Mouse (Mus musculus) embryo, embryonic 9.5 days (tissue): ENCODE results near the gene Plekhf1.

ENCODE experiments used
- DNase-seq: peaks from one replicate; pipeline ENCODE4 v3.0.0-alpha.2; 2017; ENCODE audit errors: extremely low spot score

Plekhf1 gene

DNA sequence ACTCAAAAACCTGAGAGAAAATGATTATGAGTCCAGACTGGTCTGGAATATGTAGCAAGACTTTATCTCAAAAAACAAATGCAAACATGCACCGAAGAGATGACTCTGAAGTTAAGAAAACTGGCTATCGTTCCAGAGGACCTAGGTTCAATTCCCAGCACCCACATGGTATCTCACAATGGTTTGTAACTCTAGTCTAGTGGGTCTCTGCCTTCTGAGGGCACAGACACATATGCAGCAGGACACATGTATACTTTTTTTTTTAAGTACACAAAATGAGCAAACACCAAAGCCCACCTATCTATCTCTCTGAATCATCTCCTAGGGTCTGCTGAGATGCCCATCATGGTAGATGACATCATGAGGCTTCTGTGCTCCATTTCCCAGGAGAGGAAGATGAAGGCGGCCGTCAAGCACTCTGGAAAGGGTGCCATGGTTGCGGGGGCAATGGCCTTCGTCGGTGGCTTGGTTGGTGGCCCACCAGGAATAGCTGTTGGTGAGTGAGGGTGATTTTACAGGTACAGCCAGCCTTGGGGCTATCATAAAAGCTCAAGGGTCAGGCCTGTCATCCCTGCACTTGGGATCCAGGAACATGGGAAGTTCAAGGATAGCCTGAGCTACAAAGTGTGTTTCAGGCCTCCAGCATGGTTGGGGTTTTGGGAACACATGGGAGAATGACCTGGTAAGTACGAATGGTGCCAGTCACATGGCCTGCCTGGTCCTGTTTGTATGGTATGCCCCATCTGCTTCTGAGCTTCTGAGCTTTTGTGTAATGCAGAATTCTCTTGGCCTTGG lies 39.3 kb downstream of the Plekhf1 start:
- no peak for DNase-seq

DNA sequence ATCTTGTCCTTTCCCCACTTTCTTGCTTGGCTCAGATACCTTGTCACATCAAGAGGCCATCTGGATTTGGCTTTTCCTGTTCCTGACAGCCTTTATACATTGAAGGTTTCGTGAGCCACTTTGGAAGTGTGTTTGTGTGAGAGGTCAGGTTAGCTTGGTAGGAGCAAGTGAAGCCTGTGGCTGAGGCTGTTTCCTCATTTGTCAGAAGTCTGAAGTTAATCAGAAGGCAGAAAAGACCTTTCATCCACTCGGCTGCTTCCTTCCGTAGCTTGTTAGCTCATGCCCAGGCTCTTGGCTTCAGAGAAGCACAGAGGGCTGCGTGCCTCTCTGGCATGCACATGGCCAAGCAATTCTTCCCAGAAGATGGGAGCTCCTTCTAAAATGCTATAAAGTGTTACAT lies 40.0 kb downstream of the Plekhf1 start:
- DNase-seq: no peak

DNA sequence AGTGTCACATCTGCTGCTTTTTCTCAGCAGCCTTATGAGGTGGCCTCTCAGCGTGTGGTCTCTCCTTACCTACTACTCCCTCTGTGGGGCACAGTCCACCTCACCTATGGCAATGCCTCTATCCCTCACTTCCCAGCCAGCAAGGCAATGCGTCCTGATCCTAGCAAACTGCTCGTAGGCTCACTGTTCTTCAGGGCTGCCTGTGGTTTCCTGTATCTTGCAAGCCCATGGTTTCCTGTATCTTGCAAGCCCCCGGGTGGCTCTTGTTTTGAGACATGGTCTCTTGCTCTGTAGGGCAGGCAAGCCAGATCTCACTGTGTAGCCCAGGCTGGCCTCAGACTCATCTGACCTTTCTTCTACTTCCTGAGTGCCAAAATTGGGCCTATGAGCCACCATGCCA lies 41.0 kb downstream of the Plekhf1 start:
- no peak for DNase-seq

DNA sequence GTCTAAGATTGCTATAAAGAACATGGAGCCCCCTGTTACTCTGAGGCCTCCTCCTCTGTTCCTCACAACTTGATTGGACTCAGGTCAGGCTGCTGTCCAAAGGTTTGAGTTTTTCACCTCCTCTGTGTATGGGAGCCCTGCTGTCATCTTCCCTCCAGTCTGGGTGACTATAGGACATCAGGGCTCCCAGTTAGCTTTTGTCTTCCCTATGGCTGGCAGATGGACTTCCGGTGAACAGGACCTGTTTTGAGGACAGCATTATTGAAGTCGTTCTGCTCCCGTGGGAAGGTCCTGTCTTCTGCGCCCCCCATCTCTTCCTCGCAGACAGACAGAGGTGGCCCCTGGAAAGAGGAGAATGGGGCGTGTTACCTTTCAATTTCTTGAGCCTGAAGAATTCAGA lies 43.0 kb downstream of the Plekhf1 start:
- no peak for DNase-seq

DNA sequence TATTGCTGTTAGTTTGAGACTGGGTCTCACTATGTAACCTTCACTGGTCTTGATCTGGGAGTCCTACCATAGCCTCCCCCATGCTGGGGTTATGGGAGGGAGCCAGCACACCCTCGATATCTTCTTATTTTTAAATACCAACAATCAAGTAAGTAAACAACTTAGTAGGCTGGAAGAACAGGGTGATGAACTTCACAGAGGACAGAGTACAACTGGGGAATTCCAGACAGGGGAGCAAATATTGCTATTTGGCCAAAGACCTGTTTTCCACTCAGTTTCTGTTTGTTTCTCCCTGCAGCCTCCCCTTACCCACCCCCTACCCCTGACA lies 43.4 kb downstream of the Plekhf1 start:
- no peak for DNase-seq

DNA sequence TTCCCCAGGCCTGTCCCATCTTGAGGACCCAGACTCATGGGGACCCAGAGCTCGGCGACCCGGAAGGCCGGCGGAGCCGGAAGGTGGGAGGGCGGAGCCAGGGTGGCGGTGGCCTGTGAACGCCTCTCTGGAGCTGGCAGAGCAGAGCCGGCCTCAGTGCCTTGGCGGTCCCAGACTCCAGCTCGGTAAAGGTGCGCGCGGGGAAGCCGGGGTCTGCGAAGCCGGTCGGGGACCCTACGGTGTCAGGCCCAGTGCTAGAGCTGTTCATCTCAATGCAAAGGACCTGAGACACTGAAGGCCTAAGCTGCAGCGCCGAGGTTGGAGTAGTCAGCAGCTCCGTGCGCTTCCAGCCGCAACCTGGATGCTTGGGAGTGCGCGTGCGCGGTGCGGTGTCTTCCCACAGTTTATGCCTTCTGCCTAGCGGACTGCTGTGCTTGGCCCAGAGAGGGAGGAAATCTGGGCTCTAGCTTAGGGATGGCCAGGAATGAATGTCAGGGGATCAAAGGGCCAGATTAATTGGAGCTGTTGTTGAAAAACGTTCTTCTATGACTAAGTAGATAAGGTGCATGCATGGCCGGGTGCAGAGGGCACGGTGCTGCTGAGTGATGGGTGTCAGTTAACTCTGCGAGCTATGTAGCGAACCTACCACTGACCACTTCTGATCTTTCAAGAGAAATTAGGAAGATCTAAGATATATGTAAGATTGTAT lies 44.0 kb downstream of the Plekhf1 start:
- peak; percentile 90 for DNase-seq

DNA sequence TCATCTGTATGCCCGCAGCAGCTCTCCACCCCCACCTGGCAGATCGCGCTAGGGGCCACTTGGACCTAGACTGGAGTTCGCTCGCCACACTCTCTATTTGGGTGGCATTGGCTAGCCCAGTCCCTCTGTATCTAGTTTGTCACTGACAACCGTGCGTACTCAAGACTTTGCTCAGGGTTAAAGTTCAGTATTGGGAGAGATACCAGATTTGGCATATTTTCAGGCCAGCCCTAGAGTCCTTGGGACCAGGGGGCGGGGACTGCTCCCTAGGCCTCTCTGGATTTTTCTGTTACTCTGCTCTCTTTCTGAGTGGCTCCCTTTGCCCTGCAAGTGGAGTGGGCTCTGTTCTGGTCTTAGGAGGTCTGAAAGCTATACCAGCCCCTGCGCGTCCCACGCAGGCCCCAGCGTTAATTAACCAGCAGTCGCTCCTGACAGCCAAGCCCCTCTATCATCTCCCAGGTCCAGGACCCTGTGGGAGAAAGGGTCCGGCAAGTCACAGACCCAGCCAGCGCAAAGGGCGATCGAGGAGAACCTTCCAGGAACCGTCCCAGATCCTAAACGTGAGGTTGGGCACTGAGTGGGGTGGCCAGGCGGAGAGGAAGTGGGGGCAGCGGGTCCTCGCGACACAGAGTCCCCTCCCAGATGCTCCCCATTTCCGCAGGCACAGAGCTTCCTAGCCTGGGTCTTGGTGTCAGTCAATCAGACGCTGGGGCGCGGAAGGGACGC lies 44.7 kb downstream of the Plekhf1 start, which contains the start of gene 1600014C10Rik:
Gene 1600014C10Rik (plus strand): TSS at position 256 of the 726 bp plus-strand sequence.
- DNase-seq: peak; percentile 48

DNA sequence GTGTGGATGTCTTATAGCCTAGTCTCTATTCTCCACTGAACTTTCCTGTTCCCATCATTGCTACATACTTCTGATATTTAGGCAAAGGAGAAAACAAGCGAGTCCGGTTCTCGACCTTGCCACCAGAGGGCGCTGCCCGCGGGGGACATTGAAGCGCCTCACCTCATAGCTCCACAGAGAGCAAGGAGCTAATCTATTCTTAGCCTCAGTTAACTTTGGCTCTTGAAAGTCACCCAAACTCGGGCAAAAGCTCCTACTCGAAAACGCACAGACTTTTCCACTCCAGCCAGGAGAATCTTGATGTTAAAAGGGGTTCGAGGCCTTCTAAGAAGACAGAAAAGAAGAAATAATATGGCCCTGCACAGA lies 45.2 kb downstream of the Plekhf1 start:
- DNase-seq: peak; percentile 83

DNA sequence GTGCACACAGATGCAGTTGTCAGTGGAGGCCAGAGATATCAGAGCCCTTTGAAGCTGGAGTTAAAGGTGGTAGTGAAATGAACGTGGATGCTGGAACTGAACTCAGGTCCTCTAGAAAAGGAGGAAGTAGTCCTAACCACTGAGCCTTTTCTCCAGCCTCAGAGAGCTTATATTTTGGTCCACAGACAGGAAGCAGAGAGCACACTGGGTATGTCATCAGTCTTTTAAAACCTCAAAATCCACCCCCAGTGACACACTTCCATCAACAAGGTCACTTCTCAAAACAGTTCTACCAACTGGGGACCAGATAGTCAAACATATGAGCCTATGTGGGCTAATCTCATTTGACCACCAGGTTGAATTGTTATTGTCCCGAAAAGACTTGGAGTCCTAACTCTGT lies 46.5 kb downstream of the Plekhf1 start:
- no peak for DNase-seq

DNA sequence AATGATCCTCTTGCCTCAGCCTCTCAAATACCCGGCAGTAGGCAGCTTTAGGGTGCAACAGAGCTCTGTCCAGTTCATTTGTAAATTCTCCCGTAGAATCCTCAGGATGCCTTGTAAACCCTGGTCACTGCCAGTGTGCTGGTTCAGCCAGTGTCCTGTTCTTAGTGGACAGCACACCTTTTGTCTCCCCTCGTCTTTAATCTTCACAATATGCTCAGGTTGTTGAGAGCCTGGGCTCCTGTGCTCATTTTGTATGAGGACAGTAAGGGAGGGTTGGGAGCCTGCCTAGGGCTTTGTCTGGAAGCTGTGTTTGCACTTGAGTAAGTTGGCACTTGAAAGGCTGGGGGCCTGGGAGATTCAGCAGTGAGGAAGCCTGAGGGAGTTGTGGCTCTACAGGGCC lies 47.9 kb downstream of the Plekhf1 start:
- DNase-seq: no peak

DNA sequence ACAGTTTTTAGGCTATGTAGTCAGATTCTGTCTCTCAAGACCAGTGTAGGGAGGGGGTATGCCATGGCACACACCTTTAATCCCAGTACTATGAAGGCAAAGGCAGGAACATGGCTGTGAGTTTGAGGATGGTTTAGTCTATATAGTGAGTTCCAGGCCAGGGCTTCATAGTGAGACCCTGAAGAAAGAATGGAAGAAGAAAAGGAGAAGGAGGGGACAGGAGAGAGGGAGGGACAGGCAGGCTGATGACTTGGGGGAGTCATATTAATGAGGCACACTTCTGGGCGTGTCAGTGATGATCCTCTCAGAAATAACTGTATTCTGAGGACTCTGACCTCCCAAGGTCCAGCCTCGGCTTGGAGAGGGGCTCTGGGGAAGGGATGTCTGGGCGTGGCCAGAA lies 51.8 kb downstream of the Plekhf1 start:
- no peak for DNase-seq

DNA sequence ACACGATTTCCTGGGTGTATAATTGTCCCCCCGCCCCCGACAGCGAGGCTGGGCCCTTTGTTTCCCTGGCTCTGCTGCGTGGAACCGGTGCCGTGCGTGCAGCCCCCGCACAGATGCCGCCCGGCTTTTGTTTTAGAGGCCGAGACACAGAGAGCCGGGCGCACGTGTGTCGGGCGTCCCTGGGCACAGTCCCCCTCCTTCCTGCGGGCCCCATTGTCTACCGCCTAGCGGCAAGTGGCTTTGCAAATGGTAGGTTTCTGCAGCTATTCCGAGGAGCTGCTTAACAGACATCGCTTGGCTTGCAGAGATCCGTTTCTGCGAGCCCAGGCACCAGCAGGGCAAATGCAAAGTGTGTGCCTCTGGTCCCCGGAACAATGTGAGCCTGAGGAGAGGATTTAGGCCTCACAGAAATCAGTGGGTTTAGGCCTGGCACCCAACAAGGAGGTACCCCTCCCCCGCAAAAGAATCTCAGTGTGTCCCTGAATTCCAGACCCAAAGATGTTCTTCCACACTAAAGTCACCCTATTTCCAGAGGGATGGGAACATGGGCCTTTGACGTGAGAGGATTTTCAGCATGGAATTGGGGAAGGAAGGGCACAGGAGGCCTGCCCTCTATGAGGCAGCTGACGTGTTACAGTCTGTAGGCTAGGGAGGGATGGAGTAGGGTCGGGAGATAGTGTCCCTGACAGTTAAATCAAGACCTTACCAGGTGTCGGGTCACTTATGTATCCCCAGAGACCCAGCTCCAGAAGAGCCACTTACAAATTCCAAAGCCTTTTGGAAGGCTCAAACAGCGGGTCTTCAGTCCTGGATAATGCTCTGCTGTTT lies 53.3 kb downstream of the Plekhf1 start:
- DNase-seq: peak; percentile 70

DNA sequence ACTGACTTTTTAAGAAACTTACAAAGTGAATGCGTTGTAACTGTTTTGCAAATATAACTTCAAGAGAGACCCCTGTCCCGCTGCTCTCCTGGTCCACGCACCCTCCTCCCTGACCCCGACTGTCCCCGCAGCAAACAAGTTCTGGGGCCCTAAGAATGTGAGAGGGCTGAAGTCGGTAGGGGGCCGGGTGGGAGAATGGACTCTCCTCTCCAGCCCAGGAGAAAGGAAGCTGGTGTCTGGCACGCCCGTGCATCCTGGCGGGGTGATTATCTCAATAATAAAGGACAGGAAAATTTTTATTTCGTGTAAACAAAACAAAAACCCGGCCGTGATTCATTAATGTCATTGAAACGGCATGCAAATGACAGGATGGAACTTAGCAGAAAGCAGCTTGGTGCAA lies 53.9 kb downstream of the Plekhf1 start:
- no peak for DNase-seq

DNA sequence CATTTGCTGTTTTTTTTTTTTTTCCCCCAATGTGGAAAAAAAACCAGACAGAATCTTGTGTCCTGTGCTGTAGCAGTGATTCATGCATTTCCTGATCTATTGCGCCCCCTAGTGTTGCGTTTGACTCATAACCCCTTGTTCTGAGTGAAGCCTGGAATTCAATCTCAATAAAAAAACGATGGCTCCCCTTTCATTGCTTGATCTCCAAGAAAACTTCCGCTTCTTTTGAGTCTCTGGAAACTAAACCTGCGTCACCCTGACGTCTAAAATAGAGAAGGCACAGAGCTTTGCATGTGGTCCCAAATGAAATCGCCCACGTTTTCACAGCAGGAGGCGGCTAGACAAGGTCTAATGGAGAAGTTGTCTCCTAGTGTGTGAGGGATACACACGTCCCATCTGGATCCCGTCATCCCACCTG lies 60.1 kb downstream of the Plekhf1 start:
- DNase-seq: peak; percentile 67
